Mouse (Mus musculus) right cerebral cortex, adult 2 months (tissue): ENCODE measurements at regions not wholly inside any gene's neighbourhood (a gene's known extent, or its start where the extent isn't known, plus 50 kb on each side); places are given as distances from the start of the nearest gene placed in this dataset.

Experiments
- DNase-seq, 2 experiments: peaks; one replicate each; pipeline ENCODE4 v3.0.0; 2021 to 2022; ENCODE audit warnings: low spot score in 2 of 2

DNA sequence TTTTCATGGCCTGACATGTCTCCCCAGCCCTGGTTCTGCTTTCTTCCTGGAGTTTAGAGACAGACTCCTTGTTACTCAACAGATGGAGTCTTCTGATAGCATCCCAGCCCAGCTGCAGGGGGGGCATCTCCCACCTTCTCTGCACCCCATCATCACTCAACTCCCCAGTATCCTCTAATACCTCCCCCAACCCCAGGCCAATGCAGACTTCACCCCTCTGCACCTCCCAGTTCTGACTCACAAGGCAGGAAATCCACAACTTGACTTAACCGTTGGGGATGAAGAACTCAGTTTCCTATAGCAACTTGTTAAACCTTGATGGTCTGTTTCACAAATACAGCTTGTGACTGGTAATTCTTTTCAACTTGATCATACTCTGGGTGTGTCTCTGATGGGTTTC, 73.7 kb upstream of the Rreb1 start:
- DNase-seq = no peak

DNA sequence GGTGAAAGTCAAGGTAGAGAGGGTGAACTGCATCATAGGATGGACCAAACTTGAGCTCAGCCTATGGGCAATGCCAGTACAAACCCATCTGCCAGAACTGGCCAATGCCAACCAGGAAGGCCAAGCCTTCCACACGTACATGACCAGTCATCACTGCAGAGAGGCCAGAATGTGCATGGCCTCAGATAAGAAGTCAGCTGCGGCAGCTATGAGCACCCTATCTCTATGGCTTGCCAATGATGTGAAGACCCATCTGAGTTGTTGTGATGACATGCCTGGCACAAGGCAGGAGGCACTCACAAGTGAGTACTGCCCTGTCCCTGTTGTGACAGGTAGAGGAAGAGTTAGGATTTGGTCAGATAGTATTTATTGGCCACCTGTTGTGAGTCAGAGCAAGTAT, 72.7 kb upstream of the Rreb1 start:
- no peak for DNase-seq

DNA sequence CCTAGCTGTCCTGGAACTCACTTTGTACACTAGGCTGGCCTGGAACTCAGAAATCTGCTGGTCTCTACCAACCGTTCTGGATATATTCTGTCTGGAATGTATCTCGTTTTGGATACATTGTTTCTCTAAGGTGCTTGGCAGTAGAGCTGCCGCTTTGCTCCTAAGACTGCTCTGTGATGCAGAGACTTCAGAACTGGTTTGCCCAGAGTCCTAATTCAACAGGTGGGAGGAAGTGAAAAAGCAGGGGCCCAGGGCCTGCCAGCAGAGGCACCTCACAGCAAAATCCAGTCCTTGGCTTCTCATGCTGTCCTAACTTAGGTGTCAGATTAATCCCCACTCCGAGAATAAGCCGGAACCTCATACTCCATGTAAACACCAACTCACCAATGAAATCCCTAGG, 67.3 kb upstream of the Rreb1 start:
- DNase-seq = no peak

DNA sequence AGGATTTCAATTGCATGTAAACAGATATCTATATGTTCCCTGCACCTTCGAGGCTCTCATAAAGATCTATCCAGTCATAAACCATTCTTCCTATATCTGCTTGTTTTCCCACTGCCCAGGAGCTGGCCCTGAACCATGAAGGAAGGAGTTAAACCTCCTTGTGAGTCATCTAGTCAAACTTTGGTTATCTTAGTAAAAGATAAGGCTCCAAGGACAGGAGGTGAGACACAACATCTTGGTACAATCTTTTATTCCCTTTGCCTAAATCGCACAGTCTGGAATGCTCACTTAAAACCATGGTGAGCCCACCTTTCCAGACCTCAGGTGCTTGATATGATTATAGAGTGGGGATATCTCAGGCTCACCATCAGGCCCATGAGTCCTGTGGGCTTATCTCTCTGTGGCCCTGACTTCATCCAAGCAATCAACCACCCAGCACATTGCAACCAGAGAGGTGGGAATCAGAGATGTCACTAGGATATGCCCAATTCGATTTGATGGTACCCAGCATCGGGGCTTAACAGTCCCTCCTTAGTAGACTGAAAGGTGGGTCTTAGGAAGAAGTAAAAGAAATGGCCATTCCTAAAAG, 65.2 kb upstream of the Rreb1 start:
- DNase-seq = no peak

DNA sequence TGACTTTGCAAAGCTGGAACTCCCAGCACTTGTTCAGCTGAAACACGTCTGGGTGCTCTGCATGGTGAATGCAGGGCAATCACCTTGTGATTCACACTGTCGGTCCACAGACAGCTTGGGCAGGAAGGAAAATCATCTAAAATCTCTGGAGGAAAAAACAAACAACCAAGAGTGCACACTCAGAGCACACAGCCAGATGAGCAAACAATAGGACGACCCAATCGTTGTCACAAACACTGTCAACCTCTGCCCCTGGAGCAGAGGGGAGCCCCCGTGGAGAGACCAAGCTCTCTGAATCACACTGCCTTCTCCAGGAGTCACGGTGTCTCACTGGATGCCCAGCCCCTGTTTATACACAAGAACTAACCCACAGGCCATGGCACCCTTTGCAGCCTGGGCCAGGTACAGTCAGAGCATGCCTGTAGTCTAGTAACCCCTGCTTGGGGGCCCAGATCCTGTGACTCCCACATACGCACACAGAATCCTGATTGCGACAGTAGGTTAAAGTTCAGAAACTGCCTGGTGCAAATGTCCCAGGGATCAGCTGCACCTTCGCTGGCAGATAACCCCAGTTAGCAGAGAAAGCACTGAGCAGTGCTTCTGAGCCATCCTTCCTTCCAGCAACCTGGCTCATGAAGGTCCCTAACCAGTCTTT, 63.0 kb upstream of the Rreb1 start:
- DNase-seq = no peak

DNA sequence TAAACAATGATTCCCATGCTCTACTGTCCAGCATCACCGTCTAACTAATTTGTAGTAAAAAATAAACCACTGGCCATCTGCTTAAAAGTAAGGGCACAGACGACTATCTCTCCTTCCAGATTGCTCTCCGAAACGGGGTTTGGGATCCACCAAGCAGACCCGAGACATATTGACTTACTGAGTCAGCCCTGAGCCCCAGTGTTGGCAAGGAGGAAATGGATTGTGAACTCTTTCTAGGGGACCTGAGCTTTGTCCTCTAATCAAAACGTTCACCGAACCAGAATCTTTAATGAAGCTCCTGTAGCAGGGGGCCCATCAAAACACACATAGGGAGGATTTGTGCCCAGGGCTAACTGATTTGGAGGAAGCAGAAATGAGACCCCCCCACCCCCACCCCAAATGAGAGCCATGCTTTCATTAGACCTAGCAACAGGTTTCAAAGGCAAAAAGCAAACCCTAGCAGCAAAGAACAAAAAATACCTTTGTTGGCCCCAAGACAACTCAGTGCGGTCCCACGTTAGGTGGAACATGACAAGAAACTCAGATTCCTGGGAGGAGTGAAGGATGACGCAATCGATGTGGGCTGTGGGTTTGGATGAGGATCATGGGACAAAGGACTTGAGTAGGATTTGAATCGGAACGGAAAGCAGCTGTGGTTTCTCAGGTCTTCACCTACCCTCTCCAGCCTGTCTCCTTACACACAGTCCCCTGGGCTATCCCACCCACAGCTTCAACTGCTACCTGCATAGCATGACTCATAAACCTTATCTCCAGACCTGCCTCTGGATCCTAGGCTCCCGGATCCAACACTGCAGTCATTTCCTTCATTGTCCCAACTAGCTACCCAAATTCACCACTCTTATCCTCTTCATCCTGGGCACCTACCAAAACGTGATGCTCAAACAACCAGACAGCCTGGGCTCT, 62.2 kb upstream of the Rreb1 start:
- DNase-seq = no peak

DNA sequence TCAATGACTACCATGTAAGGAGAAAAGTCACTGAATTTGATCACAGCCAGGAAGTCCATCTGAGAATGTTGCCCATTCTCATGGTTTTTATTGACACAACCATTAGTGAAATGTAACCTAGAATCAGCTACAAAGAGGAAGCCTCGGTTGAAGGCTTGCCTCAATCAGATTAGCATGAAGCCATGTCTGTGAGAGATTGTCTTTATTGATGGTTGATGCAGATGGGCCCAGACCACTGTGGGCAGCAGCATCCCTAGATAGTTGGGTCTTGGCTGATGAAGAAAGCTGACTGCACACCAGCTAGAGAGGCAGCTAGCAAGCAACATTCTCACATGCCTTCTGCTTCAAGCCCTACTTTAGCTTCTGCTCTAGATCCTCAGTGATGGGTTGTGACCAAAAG, 60.4 kb upstream of the Rreb1 start:
- DNase-seq = no peak

DNA sequence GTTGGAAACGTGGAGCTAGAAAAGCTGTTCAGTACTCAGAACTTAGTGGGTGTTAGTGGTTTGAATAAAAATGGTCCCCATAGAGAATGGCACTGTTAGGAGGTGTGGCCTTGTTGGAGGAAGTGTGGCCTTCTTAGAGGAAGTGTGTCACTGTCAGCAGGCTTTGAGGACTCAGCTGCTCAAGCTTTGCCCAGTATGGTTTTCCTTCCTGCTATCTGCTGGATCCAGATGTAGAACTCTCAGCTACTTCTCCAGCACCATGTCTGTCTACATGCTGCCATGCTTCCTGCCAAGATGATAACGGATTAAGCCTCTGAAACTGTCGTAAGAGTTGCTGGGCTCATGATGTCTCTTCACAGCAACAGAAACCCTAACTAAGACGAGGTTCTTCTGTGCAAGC, 59.8 kb upstream of the Rreb1 start:
- no peak for DNase-seq
